Mouse (Mus musculus): ENCODE measurements around the gene Cry1. TPM values are rescaled to one million over a fixed set of nuclear protein-coding genes. Genes with fewer than 3 reads are reported as not detected.

Gene Cry1
- polyA plus RNA-seq, 1 experiment from 2014 or later, result 16.7 TPM

DNA sequence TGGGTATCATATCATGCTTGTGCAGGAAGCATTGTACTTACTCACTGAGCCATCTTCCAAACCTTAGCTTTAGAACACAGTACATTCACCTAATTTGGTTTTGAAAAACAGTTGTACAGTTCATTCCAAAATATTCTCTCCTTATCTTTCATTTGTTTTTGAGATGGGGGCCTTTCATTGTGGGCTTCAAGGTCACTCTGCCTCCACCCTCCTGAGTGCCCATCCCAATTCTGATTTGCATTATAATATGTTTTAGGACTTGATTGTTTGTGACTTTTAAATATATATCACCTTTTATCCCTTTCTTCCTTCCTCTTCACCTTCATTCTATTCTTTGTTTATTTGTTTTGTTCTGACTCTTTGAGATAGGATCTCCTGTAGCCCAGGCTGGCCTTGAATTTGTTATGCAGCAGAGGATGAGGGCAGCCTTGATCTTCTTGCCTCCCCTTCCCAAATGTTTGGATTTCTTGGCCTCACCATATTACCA lies 24.3 kb upstream of the Cry1 start:
- Histone ChIP-seq H3K27me3 (ENCODE audit: control insufficient read depth, insufficient read depth, low read length) (no peaks in the 10 kb centered on the region), H3K4me1 (replicated peaks; ENCODE audit: control insufficient read depth, insufficient read depth) (no peaks in the 10 kb centered on the region), H3K36me3 (ENCODE audit: control insufficient read depth, insufficient read depth, low read length) (no peaks in the 10 kb centered on the region), H3K4me3 (ENCODE audit: low read depth, low read length) (no peak overlapping the region), H3K4me2 (replicated peaks; ENCODE audit: low read depth) (no peak overlapping the region), H3K9ac (ENCODE audit: low read length) (no peak overlapping the region), H3K27ac (replicated peaks) (no peak overlapping the region), H3K9me3 (ENCODE audit: control insufficient read depth, low read length) (no peaks in the 10 kb centered on the region)
- TF ChIP-seq CTCF (IDR thresholded peaks at IDR 0.05; ENCODE audit: low read depth) (no peak), EP300 (optimal IDR thresholded peaks at IDR 0.05) (no peak)
- DNase-seq (ENCODE audit: low spot score), result no peak
- no peak for ATAC-seq (ENCODE audit: low FRiP score, low TSS enrichment)

DNA sequence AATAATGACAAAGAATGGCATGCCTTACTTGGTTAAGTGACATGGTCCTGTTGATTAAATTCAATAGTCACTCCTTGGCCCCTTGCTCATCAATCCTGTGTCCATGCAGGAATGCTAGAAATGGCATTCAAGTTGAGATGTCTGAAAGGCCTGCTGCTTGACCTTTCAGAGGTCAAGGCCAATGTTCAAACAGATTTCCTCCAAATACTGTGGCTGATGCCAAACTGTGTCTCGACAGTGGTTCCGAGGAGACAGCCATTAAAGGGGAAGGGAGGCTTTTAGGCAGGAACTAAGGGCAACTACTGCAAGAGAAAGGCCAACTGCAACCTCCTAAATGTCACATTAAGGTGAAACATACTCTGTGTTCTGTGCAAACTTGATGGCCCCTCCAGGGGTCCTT lies 20.5 kb upstream of the Cry1 start:
- no peak overlapping the region for H3K4me2 ChIP-seq (replicated peaks; ENCODE audit: low read depth)
- H3K4me1 ChIP-seq (replicated peaks; ENCODE audit: control insufficient read depth, insufficient read depth), result no peaks in the 10 kb centered on the region
- TF ChIP-seq EP300 (optimal IDR thresholded peaks at IDR 0.05) (no peak), CTCF (IDR thresholded peaks at IDR 0.05; ENCODE audit: low read depth) (no peak)
- H3K4me3 ChIP-seq (ENCODE audit: low read depth, low read length), result no peak overlapping the region
- no peak overlapping the region for H3K27ac ChIP-seq (replicated peaks)
- H3K27me3 ChIP-seq (ENCODE audit: control insufficient read depth, insufficient read depth, low read length), result no peaks in the 10 kb centered on the region
- H3K36me3 ChIP-seq (ENCODE audit: control insufficient read depth, insufficient read depth, low read length), result no peaks in the 10 kb centered on the region
- H3K9ac ChIP-seq (ENCODE audit: low read length), result no peak overlapping the region
- WGBS, result 56% methylated on average over 2 of the region's 2 CpGs
- no peak for DNase-seq (ENCODE audit: low spot score)
- H3K9me3 ChIP-seq (ENCODE audit: control insufficient read depth, low read length), result no peaks in the 10 kb centered on the region
- ATAC-seq (ENCODE audit: low FRiP score, low TSS enrichment), result no peak

DNA sequence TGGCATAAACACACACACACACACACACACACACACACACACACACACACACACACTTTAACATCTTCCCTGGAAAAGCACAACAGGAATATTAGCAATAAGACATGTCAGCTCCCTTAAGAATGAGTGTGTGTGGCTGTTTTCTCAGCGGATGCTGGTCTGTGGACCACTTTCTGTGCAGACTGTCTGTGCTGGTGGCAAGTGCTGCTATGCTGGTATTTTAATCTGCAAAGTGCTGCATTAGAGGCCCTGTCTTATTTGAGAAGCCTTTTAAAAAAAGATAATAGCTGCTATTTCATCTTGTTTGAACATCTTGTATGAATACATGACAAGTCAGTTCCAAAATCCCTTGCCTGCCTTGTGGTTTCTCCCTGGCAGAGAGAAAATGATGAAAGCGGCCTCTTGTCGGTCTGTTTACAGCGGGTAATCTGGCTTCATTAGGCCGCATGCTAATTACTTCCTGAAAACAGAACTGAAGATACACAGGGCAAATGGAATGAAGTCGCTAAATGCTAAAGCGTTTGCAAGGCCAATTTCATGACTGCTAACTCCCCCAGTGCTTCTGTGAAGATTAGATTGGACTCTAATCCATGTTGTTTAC lies 19.5 kb upstream of the Cry1 start:
- no peak for DNase-seq (ENCODE audit: low spot score)
- Histone ChIP-seq H3K9ac (ENCODE audit: low read length) (no peak overlapping the region), H3K4me1 (replicated peaks; ENCODE audit: control insufficient read depth, insufficient read depth) (no peaks in the 10 kb centered on the region), H3K36me3 (ENCODE audit: control insufficient read depth, insufficient read depth, low read length) (no peaks in the 10 kb centered on the region), H3K4me3 (ENCODE audit: low read depth, low read length) (no peak overlapping the region), H3K27me3 (ENCODE audit: control insufficient read depth, insufficient read depth, low read length) (no peaks in the 10 kb centered on the region), H3K9me3 (ENCODE audit: control insufficient read depth, low read length) (no peaks in the 10 kb centered on the region), H3K27ac (replicated peaks) (no peak overlapping the region), H3K4me2 (replicated peaks; ENCODE audit: low read depth) (no peak overlapping the region)
- 42% methylated on average over 7 of the region's 7 CpGs for WGBS
- no peak for TF ChIP-seq CTCF (IDR thresholded peaks at IDR 0.05; ENCODE audit: low read depth)
- TF ChIP-seq EP300 (optimal IDR thresholded peaks at IDR 0.05), result no peak
- ATAC-seq (ENCODE audit: low FRiP score, low TSS enrichment), result no peak

DNA sequence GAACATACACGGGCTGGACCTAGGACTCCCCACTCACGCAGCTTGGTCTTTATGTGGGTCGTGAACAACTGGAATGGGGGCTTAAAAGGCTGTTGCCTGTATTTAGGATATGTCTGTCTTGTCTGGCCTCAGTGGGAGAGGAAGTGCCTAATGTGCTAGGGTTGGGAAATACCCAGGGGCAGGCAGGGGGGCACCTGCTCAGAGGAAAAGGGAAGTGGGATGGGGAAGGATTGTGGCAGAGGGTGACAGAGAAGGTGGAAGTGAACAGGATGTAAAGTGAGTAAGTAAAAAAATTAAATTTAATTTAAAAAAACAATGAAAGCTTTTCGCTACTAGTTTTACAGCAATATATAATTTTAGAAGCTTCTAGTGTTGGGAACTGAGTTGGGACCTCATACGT lies 9.7 kb upstream of the Cry1 start:
- H3K4me1 ChIP-seq (replicated peaks; ENCODE audit: control insufficient read depth, insufficient read depth), result no peaks in the 10 kb centered on the region
- no peaks in the 10 kb centered on the region for H3K36me3 ChIP-seq (ENCODE audit: control insufficient read depth, insufficient read depth, low read length)
- ATAC-seq (ENCODE audit: low FRiP score, low TSS enrichment) (no peak), DNase-seq (ENCODE audit: low spot score) (no peak)
- H3K4me2 ChIP-seq (replicated peaks; ENCODE audit: low read depth), result no peak overlapping the region
- no peaks in the 10 kb centered on the region for H3K27me3 ChIP-seq (ENCODE audit: control insufficient read depth, insufficient read depth, low read length)
- no peaks in the 10 kb centered on the region for H3K9me3 ChIP-seq (ENCODE audit: control insufficient read depth, low read length)
- TF ChIP-seq EP300 (optimal IDR thresholded peaks at IDR 0.05) (no peak), CTCF (IDR thresholded peaks at IDR 0.05; ENCODE audit: low read depth) (no peak)
- WGBS, result 79% methylated on average over 5 of the region's 5 CpGs
- no peak overlapping the region for H3K27ac ChIP-seq (replicated peaks)
- no peak overlapping the region for H3K9ac ChIP-seq (ENCODE audit: low read length)
- no peak overlapping the region for H3K4me3 ChIP-seq (ENCODE audit: low read depth, low read length)

DNA sequence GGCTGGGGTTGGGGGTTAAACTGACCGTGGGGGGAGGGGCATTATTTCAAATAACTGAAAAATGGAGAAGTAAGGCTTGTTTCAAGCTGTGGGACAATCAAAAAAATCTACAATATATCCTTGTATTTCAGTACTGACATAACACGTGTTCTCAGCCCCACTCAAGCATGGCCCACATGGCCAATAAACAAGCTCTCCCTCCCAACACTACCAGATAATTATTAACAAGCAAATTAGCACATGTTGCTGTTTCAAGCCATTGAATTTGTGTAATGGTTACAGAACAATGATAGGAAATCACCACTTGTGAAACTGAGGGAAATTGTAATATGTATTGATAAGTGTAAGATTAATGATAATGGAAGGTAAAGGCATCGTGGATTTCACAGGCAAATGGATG lies 8.5 kb upstream of the Cry1 start:
- H3K4me3 ChIP-seq (ENCODE audit: low read depth, low read length), result no peak overlapping the region
- H3K36me3 ChIP-seq (ENCODE audit: control insufficient read depth, insufficient read depth, low read length), result no peaks in the 10 kb centered on the region
- H3K4me1 ChIP-seq (replicated peaks; ENCODE audit: control insufficient read depth, insufficient read depth), result no peaks in the 10 kb centered on the region
- WGBS, result 71% methylated on average over 3 of the region's 3 CpGs
- DNase-seq (ENCODE audit: low spot score) (no peak), ATAC-seq (ENCODE audit: low FRiP score, low TSS enrichment) (no peak)
- H3K27ac ChIP-seq (replicated peaks), result no peak overlapping the region
- TF ChIP-seq EP300 (optimal IDR thresholded peaks at IDR 0.05) (no peak), CTCF (IDR thresholded peaks at IDR 0.05; ENCODE audit: low read depth) (no peak)
- no peaks in the 10 kb centered on the region for H3K9me3 ChIP-seq (ENCODE audit: control insufficient read depth, low read length)
- no peak overlapping the region for H3K4me2 ChIP-seq (replicated peaks; ENCODE audit: low read depth)
- no peak overlapping the region for H3K9ac ChIP-seq (ENCODE audit: low read length)
- no peaks in the 10 kb centered on the region for H3K27me3 ChIP-seq (ENCODE audit: control insufficient read depth, insufficient read depth, low read length)

DNA sequence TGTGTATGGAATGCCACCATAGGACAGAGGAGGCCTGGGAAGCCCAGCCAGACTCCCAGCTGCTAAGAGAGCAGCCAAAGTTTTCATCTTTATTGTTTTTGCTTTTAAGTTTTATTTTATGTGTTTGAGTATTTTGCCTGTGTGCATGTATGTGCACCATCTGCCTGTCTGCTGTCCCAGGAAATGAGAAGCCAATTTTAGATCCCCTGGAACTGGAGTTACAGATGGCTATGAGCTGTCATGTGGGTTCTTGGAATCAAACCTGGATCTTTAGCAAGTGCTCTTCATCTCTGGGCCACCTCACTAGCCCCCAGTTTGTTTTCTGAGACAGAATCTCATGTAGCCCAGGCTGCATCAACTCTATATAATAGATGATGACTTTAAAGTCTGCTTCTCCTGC lies 5.8 kb upstream of the Cry1 start:
- Histone ChIP-seq H3K4me2 (replicated peaks; ENCODE audit: low read depth) (no peak overlapping the region), H3K4me1 (replicated peaks; ENCODE audit: control insufficient read depth, insufficient read depth) (no peaks in the 10 kb centered on the region), H3K27ac (replicated peaks) (no peak overlapping the region), H3K4me3 (ENCODE audit: low read depth, low read length) (no peak overlapping the region), H3K27me3 (ENCODE audit: control insufficient read depth, insufficient read depth, low read length) (no peaks in the 10 kb centered on the region), H3K9me3 (ENCODE audit: control insufficient read depth, low read length) (no peaks in the 10 kb centered on the region), H3K36me3 (ENCODE audit: control insufficient read depth, insufficient read depth, low read length) (no peaks in the 10 kb centered on the region), H3K9ac (ENCODE audit: low read length) (no peak overlapping the region)
- no peak for TF ChIP-seq CTCF (IDR thresholded peaks at IDR 0.05; ENCODE audit: low read depth)
- no peak for TF ChIP-seq EP300 (optimal IDR thresholded peaks at IDR 0.05)
- ATAC-seq (ENCODE audit: low FRiP score, low TSS enrichment) (no peak), DNase-seq (ENCODE audit: low spot score) (no peak)
